Mouse (Mus musculus) intestine, embryonic 14.5 days (tissue): ENCODE measurements around the gene Cdc42bpa. TPM values are rescaled to one million over a fixed set of nuclear protein-coding genes. Genes with fewer than 3 reads are reported as not detected.
A peak's percentile ranks its signal among the peaks of the same experiment; 100 is the strongest.

ENCODE experiments used
- ATAC-seq: fragments of 200-750 bp; cut with Nextera tagmentation; replicated peaks from 2 replicates; pipeline ENCODE4 v1.8.0; 2017; ENCODE audit warnings: low read depth, moderate number of reproducible peaks, moderate TSS enrichment, moderate library complexity; ENCODE audit not compliant: low FRiP score, low TSS enrichment
- DNase-seq: peaks from one replicate; pipeline ENCODE4 v3.0.0-alpha.2; 2018; ENCODE audit warnings: low spot score
- H3K27ac ChIP-seq: fragments of 300-500 bp; sonication (generic); 2 replicates; pipeline ENCODE4 v1.5.1; 2014; ENCODE audit warnings: low read depth, mild to moderate bottlenecking, control low read depth
- H3K27me3 ChIP-seq: fragments of 300-500 bp; sonication (generic); replicated peaks from 2 replicates; pipeline ENCODE4 v1.6.1; 2014; ENCODE audit warnings: low read length, control low read depth; ENCODE audit not compliant: control insufficient read depth, insufficient read depth
- H3K36me3 ChIP-seq: fragments of 300-500 bp; sonication (generic); 2 replicates; pipeline ENCODE4 v1.6.1; 2014; ENCODE audit warnings: low read length, control low read depth; ENCODE audit not compliant: control insufficient read depth, insufficient read depth
- H3K4me1 ChIP-seq: fragments of 300-500 bp; sonication (generic); replicated peaks from 2 replicates; pipeline ENCODE4 v1.6.1; 2014; ENCODE audit warnings: low read length, control low read depth, mixed read lengths; ENCODE audit not compliant: control insufficient read depth, insufficient read depth
- H3K4me2 ChIP-seq: fragments of 300-500 bp; sonication (generic); 2 replicates; pipeline ENCODE4 v1.6.1; 2014; ENCODE audit warnings: low read length
- H3K4me3 ChIP-seq: fragments of 300-500 bp; sonication (generic); 2 replicates; pipeline ENCODE4 v1.5.1; 2014; ENCODE audit warnings: low read depth, low read length, control low read depth, mixed read lengths
- H3K9ac ChIP-seq: fragments of 300-500 bp; sonication (generic); 2 replicates; pipeline ENCODE4 v1.6.1; 2014; ENCODE audit warnings: mild to moderate bottlenecking, low read length
- H3K9me3 ChIP-seq: fragments of 300-500 bp; sonication (generic); 2 replicates; pipeline ENCODE4 v1.6.1; 2016; ENCODE audit warnings: low read length, control low read depth; ENCODE audit not compliant: control insufficient read depth
- WGBS: fragments of 180-500 bp; shearing (Covaris S2); extraction: QIAGEN DNeasy Blood & Tissue Kit; methylation state at CpG from one replicate; pipeline ENCODE4 v1.1.7; 2014; 5-methylcytosine and 5-hydroxymethylcytosine counted together
- polyA plus RNA-seq: library from polyadenylated mRNA; unstranded; fragments of >200 nt; fragmentation: Nextera tagmentation; extraction: Ambion mirVana; gene quantifications from 2 replicates; pipeline ENCODE4 v1.2.1, GENCODE M21; 2014

The Cdc42bpa gene
- polyA plus RNA-seq, 1 experiment from 2014 or later: 14.1 TPM

- H3K27me3 ChIP-seq: no peaks in the 10 kb centered on the region
- no peaks in the 10 kb centered on the region; the same call in 1 of the 2 replicates for H3K4me1 ChIP-seq
- no peaks in the 10 kb centered on the region for H3K9me3 ChIP-seq
- H3K36me3 ChIP-seq: no peaks in the 10 kb centered on the region
- WGBS: 56% methylated on average over 7 of the region's 7 CpGs
- H3K4me2 ChIP-seq: no peak overlapping the region
- ATAC-seq: no peak
- DNase-seq: no peak
- H3K27ac ChIP-seq: no peak overlapping the region
- H3K4me3 ChIP-seq: no peak overlapping the region
- no peak overlapping the region for H3K9ac ChIP-seq
These were observed 31.4 kb upstream of the Cdc42bpa start for GRCm38 (mm10) chr1:179928822-179929221.

GRCm38 (mm10) chr1:179931247-179931646 lies 29.0 kb upstream of the Cdc42bpa start:
- no peaks in the 10 kb centered on the region for H3K4me1 ChIP-seq
- H3K36me3 ChIP-seq: no peaks in the 10 kb centered on the region
- H3K4me3 ChIP-seq: no peak overlapping the region
- H3K9ac ChIP-seq: no peak overlapping the region
- H3K27ac ChIP-seq: no peak overlapping the region
- no peaks in the 10 kb centered on the region for H3K27me3 ChIP-seq
- ATAC-seq: no peak
- H3K9me3 ChIP-seq: no peaks in the 10 kb centered on the region
- H3K4me2 ChIP-seq: no peak overlapping the region
- DNase-seq: no peak
- WGBS: 56% methylated on average over 3 of the region's 3 CpGs

- Histone ChIP-seq H3K4me3 (no peak overlapping the region), H3K9ac (no peak overlapping the region), H3K4me2 (no peak overlapping the region), H3K27ac (no peak overlapping the region), H3K36me3 (no peaks in the 10 kb centered on the region), H3K4me1 (no peaks in the 10 kb centered on the region), H3K27me3 (no peaks in the 10 kb centered on the region), H3K9me3 (no peaks in the 10 kb centered on the region)
- ATAC-seq: no peak
- WGBS: 81% methylated on average over 3 of the region's 3 CpGs
- no peak for DNase-seq
These were observed 26.2 kb upstream of the Cdc42bpa start for GRCm38 (mm10) chr1:179934064-179934463.

- peak overlapping the region; percentile 51; the same call in 1 of the 2 replicates for H3K27ac ChIP-seq
- no peaks in the 10 kb centered on the region for H3K9me3 ChIP-seq
- DNase-seq: no peak
- no peak overlapping the region for H3K4me3 ChIP-seq
- H3K4me1 ChIP-seq: no peaks in the 10 kb centered on the region; the same call in 1 of the 2 replicates
- no peak for ATAC-seq
- H3K27me3 ChIP-seq: no peaks in the 10 kb centered on the region
- WGBS: 69% methylated on average over 23 of the region's 23 CpGs
- H3K9ac ChIP-seq: no peak overlapping the region
- no peak overlapping the region for H3K4me2 ChIP-seq
- H3K36me3 ChIP-seq: no peaks in the 10 kb centered on the region
These were observed 20.0 kb upstream of the Cdc42bpa start for GRCm38 (mm10) chr1:179940071-179940786.

GRCm38 (mm10) chr1:179940787-179941352 lies 19.4 kb upstream of the Cdc42bpa start:
- no peak for DNase-seq

GRCm38 (mm10) chr1:179945017-179945416 lies 15.3 kb upstream of the Cdc42bpa start:
- 94% methylated on average over 10 of the region's 10 CpGs for WGBS
- no peak for DNase-seq
- Histone ChIP-seq H3K4me2 (no peak overlapping the region), H3K9me3 (no peaks in the 10 kb centered on the region), H3K4me1 (no peaks in the 10 kb centered on the region; the same call in 1 of the 2 replicates), H3K27ac (no peak overlapping the region), H3K9ac (no peak overlapping the region), H3K4me3 (no peak overlapping the region), H3K36me3 (no peaks in the 10 kb centered on the region), H3K27me3 (no peaks in the 10 kb centered on the region)
- ATAC-seq: no peak

More at GRCm38 (mm10) chr1:179940787-179941352, 19.4 kb upstream of the Cdc42bpa start:
- no peak overlapping the region for H3K4me3 ChIP-seq
- no peaks in the 10 kb centered on the region for H3K9me3 ChIP-seq
- H3K27me3 ChIP-seq: no peaks in the 10 kb centered on the region
- H3K4me1 ChIP-seq: no peaks in the 10 kb centered on the region; the same call in 1 of the 2 replicates
- no peak overlapping the region for H3K4me2 ChIP-seq
- WGBS: 70% methylated on average over 14 of the region's 14 CpGs
- H3K36me3 ChIP-seq: no peaks in the 10 kb centered on the region
- H3K27ac ChIP-seq: no peak overlapping the region
- H3K9ac ChIP-seq: no peak overlapping the region
- ATAC-seq: no peak

GRCm38 (mm10) chr1:179946616-179947015 lies 13.7 kb upstream of the Cdc42bpa start:
- Histone ChIP-seq H3K9me3 (0 out of 2 replicates have a peak, but pooled peaks cover 3% of the 10 kb centered on the region), H3K27ac (no peak overlapping the region), H3K4me2 (no peak overlapping the region), H3K4me3 (no peak overlapping the region), H3K9ac (no peak overlapping the region), H3K27me3 (no peaks in the 10 kb centered on the region), H3K4me1 (no peaks in the 10 kb centered on the region), H3K36me3 (no peaks in the 10 kb centered on the region)
- ATAC-seq: no peak
- 29% methylated on average over 2 of the region's 2 CpGs for WGBS
- DNase-seq: no peak

GRCm38 (mm10) chr1:179947653-179948052 lies 12.6 kb upstream of the Cdc42bpa start:
- Histone ChIP-seq H3K4me3 (no peak overlapping the region), H3K4me1 (no peaks in the 10 kb centered on the region), H3K27ac (no peak overlapping the region), H3K27me3 (no peaks in the 10 kb centered on the region), H3K36me3 (no peaks in the 10 kb centered on the region), H3K4me2 (no peak overlapping the region), H3K9ac (no peak overlapping the region), H3K9me3 (0 out of 2 replicates have a peak, but pooled peaks cover 3% of the 10 kb centered on the region)
- ATAC-seq: no peak
- DNase-seq: no peak
- 81% methylated on average over 2 of the region's 2 CpGs for WGBS
